Mouse (Mus musculus): ENCODE measurements around the gene Rnf157. TPM values are rescaled to one million over a fixed set of nuclear protein-coding genes. Genes with fewer than 3 reads are reported as not detected.

The Rnf157 gene
- polyA plus RNA-seq, 1 experiment = not detected

GRCm38 (mm10) chr11:116406231-116406728 is 6.6 kb downstream of the Rnf157 start:
- no peak for TF ChIP-seq GATA1 (IDR thresholded peaks at IDR 0.05; ENCODE audit: low read length)

GRCm38 (mm10) chr11:116405601-116406000 is 7.2 kb downstream of the Rnf157 start:
- no peak for TF ChIP-seq GATA1 (IDR thresholded peaks at IDR 0.05; ENCODE audit: low read length)

- TF ChIP-seq GATA1 (IDR thresholded peaks at IDR 0.05; ENCODE audit: low read length) = no peak
Observed at GRCm38 (mm10) chr11:116400560-116400959, 12.3 kb downstream of the Rnf157 start.

GRCm38 (mm10) chr11:116398348-116398677 is 14.5 kb downstream of the Rnf157 start:
- TF ChIP-seq GATA1 (IDR thresholded peaks at IDR 0.05; ENCODE audit: low read length) = no peak

- no peak for TF ChIP-seq GATA1 (IDR thresholded peaks at IDR 0.05; ENCODE audit: low read length)
Observed at GRCm38 (mm10) chr11:116397517-116398347, 15.1 kb downstream of the Rnf157 start.

GRCm38 (mm10) chr11:116396934-116397330 is 15.9 kb downstream of the Rnf157 start:
- TF ChIP-seq GATA1 (IDR thresholded peaks at IDR 0.05; ENCODE audit: low read length) = no peak

- TF ChIP-seq GATA1 (IDR thresholded peaks at IDR 0.05; ENCODE audit: low read length) = no peak
Observed at GRCm38 (mm10) chr11:116396276-116396933, 16.4 kb downstream of the Rnf157 start.

GRCm38 (mm10) chr11:116394769-116395168 is 18.1 kb downstream of the Rnf157 start:
- TF ChIP-seq GATA1 (IDR thresholded peaks at IDR 0.05; ENCODE audit: low read length) = no peak

- no peak for TF ChIP-seq GATA1 (IDR thresholded peaks at IDR 0.05; ENCODE audit: low read length)
Observed at GRCm38 (mm10) chr11:116388841-116389480, 23.9 kb downstream of the Rnf157 start.

GRCm38 (mm10) chr11:116387086-116388071 is 25.5 kb downstream of the Rnf157 start:
- no peak for TF ChIP-seq GATA1 (IDR thresholded peaks at IDR 0.05; ENCODE audit: low read length)

- TF ChIP-seq GATA1 (IDR thresholded peaks at IDR 0.05; ENCODE audit: low read length) = no peak
Observed at GRCm38 (mm10) chr11:116385999-116386398, 26.8 kb downstream of the Rnf157 start.

GRCm38 (mm10) chr11:116384171-116384570 is 28.7 kb downstream of the Rnf157 start:
- TF ChIP-seq GATA1 (IDR thresholded peaks at IDR 0.05; ENCODE audit: low read length) = no peak

- no peak for TF ChIP-seq GATA1 (IDR thresholded peaks at IDR 0.05; ENCODE audit: low read length)
Observed at GRCm38 (mm10) chr11:116380767-116381166, 32.1 kb downstream of the Rnf157 start.

- no peak for TF ChIP-seq GATA1 (IDR thresholded peaks at IDR 0.05; ENCODE audit: low read length)
Observed at GRCm38 (mm10) chr11:116379530-116379929, 33.3 kb downstream of the Rnf157 start.

Measured in G1E-ER4 (cell line).